Mouse (Mus musculus): ENCODE measurements at regions not wholly inside any gene's neighbourhood (a gene's known extent, or its start where the extent isn't known, plus 50 kb on each side); places are given as distances from the start of the nearest gene placed in this dataset.

DNA sequence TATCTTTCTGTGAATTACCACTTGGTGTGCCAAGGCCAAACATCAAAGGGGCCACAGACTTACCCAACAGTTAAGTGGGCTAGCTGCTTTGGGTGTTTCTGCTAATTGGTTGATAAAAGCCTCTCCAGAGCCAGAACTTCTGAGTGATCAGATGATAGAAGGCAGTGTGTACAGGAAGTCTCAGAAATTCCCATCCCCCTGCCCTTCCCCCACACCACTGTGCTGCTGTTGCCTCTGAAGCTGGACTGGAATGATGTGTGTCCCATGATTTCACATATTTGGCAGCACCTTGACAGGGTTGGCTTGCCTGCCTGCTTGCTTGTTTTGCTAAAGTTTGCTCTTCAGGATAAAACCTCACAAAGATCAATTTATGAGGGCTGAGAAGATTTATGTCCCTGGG is 87.9 kb downstream of the Sucnr1 start:
- TF ChIP-seq CTCF (IDR thresholded peaks at IDR 0.05; ENCODE audit: low read depth, low read length) (no peak), POLR2A (IDR thresholded peaks at IDR 0.05; ENCODE audit: borderline replicate concordance, low read depth, low read length) (no peak)

Data from bone marrow macrophage, adult 2 months (primary cell).